Mouse (Mus musculus) left cerebral cortex, postnatal 10 days (tissue): Measurements from ENCODE around the gene Olfr1489. TPM values are rescaled to one million over a fixed set of nuclear protein-coding genes. Genes with fewer than 3 reads are reported as not detected.
"Not testable (repeated sequence)": the region's sequence is repeated elsewhere in the genome, so short reads cannot be mapped to it uniquely, and the experiment has no call there.

Experiments used
- DNase-seq, 2 experiments: peaks; one replicate each; pipeline ENCODE4 v3.0.0; 2021 to 2022; ENCODE audit warnings: low spot score in 2 of 2, mixed read lengths in 1 of 2; ENCODE audit errors: extremely low spot score in 1 of 2
- intact Hi-C: fragments of 180-260 bp; cut with DNase I; formaldehyde crosslinking; loops from one replicate; pipeline ENCODE4 v1.15.1; 2025
- microRNA-seq: library from miRNA; unstranded; fragments of <30 nt; microRNA quantifications from one replicate; pipeline ENCODE4 v1.2.0, GENCODE M21; 2022
- total RNA-seq, 2 experiments: library from RNA; stranded (reverse); gene quantifications; 2 replicates each; pipeline ENCODE4 v1.2.3; 2021

Gene Olfr1489
- total RNA-seq, result not detected

GRCm38 (mm10) chr19:13631321-13631720, at the start of gene Olfr1489:
Olfr1489 (plus strand) TSS chr19:13631621.
- intact Hi-C loops, result no loop called here
- DNase-seq, result no peak

DNA sequence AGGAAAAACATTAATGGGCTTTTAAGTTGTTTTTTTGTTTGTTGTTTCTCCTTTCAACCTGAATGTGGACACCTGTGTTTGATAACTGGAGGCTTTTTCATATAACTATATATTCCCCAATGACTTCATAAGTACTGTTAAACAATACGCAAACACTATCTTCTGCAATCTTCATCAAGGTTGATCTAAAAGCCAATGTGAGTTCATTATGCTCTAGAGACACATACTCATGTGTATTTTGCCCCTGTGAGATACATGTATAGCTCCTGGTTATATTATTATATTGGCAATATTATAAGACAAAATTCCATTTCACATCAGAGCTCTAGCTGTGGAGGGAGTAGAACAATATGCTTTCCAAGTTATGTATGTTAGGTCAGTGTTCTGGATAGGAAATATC, 48.2 kb upstream of the Olfr1489 start, which contains the start of gene Olfr1484:
Gene Olfr1484 (plus strand): TSS at position 301 of the 400 bp plus-strand sequence.
- intact Hi-C loops, result no loop called here
- no peak for DNase-seq

DNA sequence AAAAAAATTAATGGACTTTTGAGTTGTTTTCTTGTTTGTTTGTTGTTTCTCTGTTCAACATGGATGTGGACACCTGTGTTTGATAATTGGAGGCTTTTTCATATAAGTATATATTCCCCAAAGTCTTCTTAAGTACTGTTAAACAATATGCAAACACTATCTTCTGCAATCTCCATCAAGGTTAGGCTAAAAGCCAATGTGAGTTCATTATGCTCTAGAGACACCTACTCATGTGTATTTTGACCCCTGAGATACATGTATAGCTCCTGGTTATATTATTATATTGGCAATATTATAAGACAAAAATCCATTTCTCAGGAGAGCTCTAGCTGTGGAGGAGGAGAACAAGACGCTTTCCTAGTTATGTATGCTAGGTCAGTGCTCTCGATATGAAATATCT, 14.3 kb upstream of the Olfr1489 start, which contains the start of gene Olfr1487:
Gene Olfr1487 (plus strand): TSS at position 301 of the 400 bp plus-strand sequence.
- intact Hi-C loops, DNase-seq: not testable (repeated sequence)

DNA sequence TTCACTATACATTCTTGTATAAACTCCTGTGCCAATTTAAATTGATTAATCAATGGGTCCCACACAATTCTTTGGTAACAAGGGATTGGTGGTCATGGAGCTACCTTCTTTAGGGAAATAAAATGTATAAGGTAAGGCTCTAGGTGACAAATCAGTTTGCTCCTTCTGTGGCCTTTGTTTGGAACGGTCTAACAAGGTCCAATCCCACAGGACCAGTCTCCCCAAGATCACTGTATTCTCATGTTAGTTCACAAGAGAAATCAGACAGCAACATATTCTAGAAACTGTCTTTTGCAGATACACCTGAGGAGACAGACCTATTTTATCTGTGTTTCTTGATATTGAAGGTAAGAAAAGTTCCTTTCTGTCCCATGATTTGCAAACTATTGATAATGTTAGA, 19.4 kb downstream of the Olfr1489 start, which contains the start of gene Olfr1490:
Gene Olfr1490 (plus strand): TSS at position 301 of the 400 bp plus-strand sequence.
- intact Hi-C loops, result no loop called here

More for the DNA sequence above, 19.4 kb downstream of the Olfr1489 start, which contains the start of gene Olfr1490:
- DNase-seq, result no peak

Small RNA genes lying within 50 kb of the gene (microRNA-seq; reads per million reads assigned to microRNA genes)
- gene Gm22323 (not detected), gene Gm23931 (not detected)

Other genes with a start within 250 kb of the Olfr1489 start
- not detected for gene Olfr1469, start 223.8 kb upstream of the Olfr1489 start, total RNA-seq
- not detected for gene Olfr1471, start 188.2 kb upstream of the Olfr1489 start, total RNA-seq
- gene Olfr1472, start 175.5 kb upstream of the Olfr1489 start, total RNA-seq, result not detected
- gene Olfr1474, start 162.1 kb upstream of the Olfr1489 start, total RNA-seq, result not detected
- gene Olfr1475, start 151.4 kb upstream of the Olfr1489 start, total RNA-seq, result not detected
- gene Olfr1477, start 131.1 kb upstream of the Olfr1489 start, total RNA-seq, result not detected
- gene Olfr1480, start 103.7 kb upstream of the Olfr1489 start, total RNA-seq, result not detected
- gene Olfr1484, start 48.1 kb upstream of the Olfr1489 start, total RNA-seq, result not detected
- not detected for gene Olfr1487, start 14.2 kb upstream of the Olfr1489 start, total RNA-seq
- gene Olfr1490, start 19.5 kb downstream of the Olfr1489 start, total RNA-seq, result not detected
- gene Olfr1491, start 65.6 kb downstream of the Olfr1489 start, total RNA-seq, result not detected
- not detected for gene Olfr1493-ps1, start 91.7 kb downstream of the Olfr1489 start, total RNA-seq
- not detected for gene Olfr1494, start 108.1 kb downstream of the Olfr1489 start, total RNA-seq
- not detected for gene Olfr1495, start 133.0 kb downstream of the Olfr1489 start, total RNA-seq
- gene Olfr1496, start 146.3 kb downstream of the Olfr1489 start, total RNA-seq, result not detected
- not detected for gene Olfr1497, start 166.6 kb downstream of the Olfr1489 start, total RNA-seq
- not detected for gene Olfr1499, start 187.8 kb downstream of the Olfr1489 start, total RNA-seq
- gene Olfr1500, start 198.9 kb downstream of the Olfr1489 start, total RNA-seq, result not detected
- not detected for gene Olfr1501, start 219.1 kb downstream of the Olfr1489 start, total RNA-seq
- not detected for gene Olfr1502, start 230.2 kb downstream of the Olfr1489 start, total RNA-seq